Mouse (Mus musculus) gastrocnemius, adult 2 months (tissue): ENCODE data around the gene AI481877. TPM values are rescaled to one million over a fixed set of nuclear protein-coding genes. Genes with fewer than 3 reads are reported as not detected.
"Not testable (repeated sequence)": the region's sequence is repeated elsewhere in the genome, so short reads cannot be mapped to it uniquely, and the experiment has no call there.

Source experiments
- DNase-seq: peaks from one replicate; pipeline ENCODE4 v3.0.0; 2022
- H3K27ac ChIP-seq: fragments of 200-600 bp; 2 replicates; pipeline ENCODE4 v1.8.1; 2022; ENCODE audit warnings: mild to moderate bottlenecking
- H3K4me3 ChIP-seq: fragments of 200-600 bp; 2 replicates; pipeline ENCODE4 v1.8.1; 2022; ENCODE audit warnings: mild to moderate bottlenecking, moderate library complexity
- CTCF ChIP-seq: fragments of 200-600 bp; IDR thresholded peaks from 2 replicates; pipeline ENCODE4 v1.8.1; 2022; ENCODE audit warnings: antibody characterized with exemption, mild to moderate bottlenecking, moderate library complexity
- intact Hi-C: fragments of 180-260 bp; cut with DNase I; formaldehyde crosslinking; loops from one replicate; pipeline ENCODE4 v1.15.1; 2025
- long read RNA-seq, 2 experiments: library from polyadenylated mRNA; stranded (forward); transcript quantifications; one replicate each; pipeline ENCODE4 v2.0.0; 2021
- total RNA-seq, 2 experiments: library from RNA; stranded (reverse); gene quantifications; 2 replicates each; pipeline ENCODE4 v1.2.3; 2021

The AI481877 gene
- not detected for total RNA-seq
- long read RNA-seq, experiment 1 = 0 reads
- long read RNA-seq, experiment 2 = 0 reads

DNA sequence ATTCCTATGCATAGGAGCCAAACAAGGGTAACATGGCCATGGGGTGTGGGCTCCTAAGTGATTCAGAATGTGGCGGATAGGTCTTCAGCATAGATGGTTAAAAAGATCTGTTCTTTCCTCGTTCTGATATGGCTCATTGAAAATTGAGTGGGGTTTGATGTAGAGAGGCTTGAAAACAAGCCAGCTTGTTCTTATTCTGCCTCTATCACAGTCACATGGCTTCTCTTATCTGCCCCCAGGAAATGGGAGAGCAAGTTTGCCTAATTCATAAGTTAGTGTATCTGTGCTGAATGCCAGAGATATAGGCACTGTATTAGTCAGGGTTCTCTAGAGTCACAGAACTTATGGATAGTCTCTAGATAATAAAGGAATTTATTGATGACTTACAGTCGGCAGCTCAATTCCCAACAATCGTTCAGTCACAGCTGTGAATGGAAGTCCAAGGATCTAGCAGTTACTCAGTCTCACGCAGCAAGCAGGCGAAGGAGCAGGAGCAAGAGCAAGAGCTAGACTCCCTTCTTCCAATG, at the start of gene AI481877:
Gene AI481877, minus strand, starts transcription at position 477 of the 527 bp plus-strand sequence.
- DNase-seq, H3K27ac ChIP-seq, H3K4me3 ChIP-seq, intact Hi-C loops: not testable (repeated sequence)

DNA sequence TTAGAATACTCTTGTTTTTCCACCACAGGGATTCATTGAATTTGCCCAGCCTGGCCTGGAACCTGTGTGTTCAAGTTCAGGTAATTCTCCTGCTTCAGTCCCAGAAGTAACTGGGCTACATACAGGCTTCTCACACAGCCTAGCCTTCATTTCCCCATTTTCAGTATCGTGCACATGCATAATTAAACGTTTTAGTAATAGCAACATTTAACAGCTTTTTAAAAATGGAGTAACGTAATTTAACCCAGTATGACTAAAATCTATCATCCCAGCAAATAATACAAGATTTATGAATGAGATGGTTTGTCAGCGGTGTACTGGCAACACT, 49.7 kb upstream of the AI481877 start:
- H3K4me3 ChIP-seq = peak overlapping the region; percentile 93
- TF ChIP-seq CTCF = no peak
- intact Hi-C loops = loop anchor here (5.0 to 10.0 kb wide), 2 partner anchors 64 to 154 kb away; no protein-coding TSS in a partner anchor
- DNase-seq = no peak
- H3K27ac ChIP-seq = peak overlapping the region; percentile 90

DNA sequence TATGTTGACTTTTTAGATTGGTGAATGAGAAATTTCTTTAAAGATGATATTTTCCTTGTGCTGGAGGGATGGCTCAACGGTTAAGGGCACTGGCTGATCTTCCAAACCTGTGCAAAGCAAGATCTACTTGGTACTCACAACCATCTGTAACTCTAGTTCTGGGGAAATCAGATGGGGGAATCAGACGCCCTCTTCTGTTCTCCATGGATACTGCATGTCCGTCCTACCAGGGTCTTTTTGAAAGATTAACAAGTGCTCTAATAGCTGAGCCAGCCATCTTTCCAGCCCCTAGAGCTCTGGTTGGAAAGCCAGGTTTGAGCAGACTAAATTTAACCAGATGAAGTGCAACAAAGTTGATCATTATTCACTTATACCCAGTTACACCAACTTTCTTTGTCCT, 48.5 kb upstream of the AI481877 start:
- intact Hi-C loops = loop anchor here (1.0 to 10.0 kb wide), 3 partner anchors 62 to 155 kb away; no protein-coding TSS in a partner anchor
- DNase-seq = peak; percentile 29
- no peak overlapping the region for H3K4me3 ChIP-seq
- no peak overlapping the region for H3K27ac ChIP-seq
- TF ChIP-seq CTCF = peak; percentile 75

DNA sequence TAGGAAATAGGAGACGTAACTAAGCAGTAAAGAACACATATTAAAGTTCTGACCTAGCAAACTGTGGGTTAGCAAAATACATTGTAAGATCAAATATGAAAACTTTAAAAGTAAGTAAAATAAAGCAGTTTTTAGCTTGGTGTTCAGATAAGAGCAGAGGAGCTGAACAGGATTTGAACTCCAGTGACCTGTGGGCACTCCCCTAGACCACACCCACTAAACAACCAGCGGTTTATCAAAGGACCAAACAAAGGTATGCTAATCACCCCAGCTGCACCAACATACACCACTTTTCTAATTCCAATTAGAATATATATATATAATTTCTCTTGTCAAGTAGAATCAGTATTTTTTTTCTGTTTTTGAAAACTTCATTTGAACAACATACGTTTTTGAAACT, 46.9 kb upstream of the AI481877 start:
- no peak overlapping the region for H3K27ac ChIP-seq
- no peak for TF ChIP-seq CTCF
- no peak overlapping the region for H3K4me3 ChIP-seq
- intact Hi-C loops = loop anchor here (5.0 to 10.0 kb wide), 2 partner anchors 61 to 157 kb away; no protein-coding TSS in a partner anchor
- DNase-seq = no peak

DNA sequence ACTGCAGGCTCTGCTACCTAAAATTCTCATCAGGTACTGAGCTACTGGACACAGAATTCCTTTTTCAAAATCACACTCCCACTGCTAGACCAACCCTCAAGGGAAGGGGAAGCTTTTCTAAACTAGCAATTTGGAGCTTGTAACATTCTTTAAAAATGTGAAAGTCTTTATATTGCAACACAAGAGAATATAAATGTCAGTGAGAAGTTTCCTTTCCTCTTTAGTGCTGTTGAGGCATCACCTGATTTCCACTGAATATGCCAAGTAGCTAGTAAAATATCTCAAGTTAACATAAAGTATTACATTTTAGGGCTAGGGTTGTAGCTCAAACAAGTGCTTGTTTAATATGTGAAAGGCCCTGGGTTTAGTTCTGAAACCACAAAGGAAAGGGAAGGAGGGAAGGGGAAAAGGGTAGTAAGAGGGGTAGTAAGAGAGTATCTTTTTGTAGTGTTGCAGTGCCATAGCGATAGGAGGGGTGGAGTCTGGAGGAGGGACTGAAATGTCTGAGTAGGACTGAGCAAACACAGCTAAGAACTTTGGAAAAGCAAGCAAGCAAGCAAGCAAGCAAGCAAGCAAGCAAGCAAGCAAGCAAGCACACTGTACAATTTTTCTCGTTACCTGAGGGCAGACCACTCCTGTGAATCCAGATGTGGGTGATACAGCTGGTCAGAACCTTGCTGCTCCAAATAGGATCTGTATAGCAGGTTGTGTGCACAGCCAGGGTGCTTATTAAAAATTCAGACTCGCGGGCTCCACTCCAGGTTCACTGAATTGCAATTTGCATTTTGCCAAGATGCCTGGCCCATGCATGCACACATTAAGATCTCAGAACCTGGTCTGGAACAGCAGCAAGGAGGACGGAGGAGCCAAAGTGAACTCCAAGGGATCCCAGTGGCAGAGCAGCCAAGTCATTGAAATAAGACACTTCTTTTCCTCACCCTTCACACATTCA, 42.8 kb upstream of the AI481877 start:
- H3K27ac ChIP-seq = no peak overlapping the region
- intact Hi-C loops = loop anchor here (10.0 kb wide), 1 partner anchor 57 kb away; no protein-coding TSS in a partner anchor
- no peak for TF ChIP-seq CTCF
- no peak for DNase-seq
- H3K4me3 ChIP-seq = no peak overlapping the region

DNA sequence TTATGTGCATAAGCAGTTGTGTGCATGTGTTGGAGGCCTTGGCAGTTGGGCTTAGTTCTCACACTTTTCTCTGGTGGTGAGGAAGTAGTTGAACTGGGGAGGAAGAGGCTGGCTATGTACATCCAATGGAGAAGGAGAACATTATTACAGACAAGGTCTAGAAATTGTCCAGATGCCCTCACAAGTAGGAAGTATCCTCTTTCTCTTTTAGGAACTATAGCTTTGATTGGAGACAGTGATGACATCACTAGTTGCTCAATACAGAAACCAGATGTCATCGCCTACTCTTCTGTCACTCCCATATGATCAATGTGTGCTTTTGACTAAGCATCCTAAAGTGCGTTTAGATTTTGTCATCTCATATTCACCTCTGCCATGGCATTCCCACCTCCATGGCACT, 38.8 kb upstream of the AI481877 start:
- no peak for TF ChIP-seq CTCF
- H3K4me3 ChIP-seq = no peak overlapping the region
- intact Hi-C loops = no loop called here
- H3K27ac ChIP-seq = no peak overlapping the region
- no peak for DNase-seq

DNA sequence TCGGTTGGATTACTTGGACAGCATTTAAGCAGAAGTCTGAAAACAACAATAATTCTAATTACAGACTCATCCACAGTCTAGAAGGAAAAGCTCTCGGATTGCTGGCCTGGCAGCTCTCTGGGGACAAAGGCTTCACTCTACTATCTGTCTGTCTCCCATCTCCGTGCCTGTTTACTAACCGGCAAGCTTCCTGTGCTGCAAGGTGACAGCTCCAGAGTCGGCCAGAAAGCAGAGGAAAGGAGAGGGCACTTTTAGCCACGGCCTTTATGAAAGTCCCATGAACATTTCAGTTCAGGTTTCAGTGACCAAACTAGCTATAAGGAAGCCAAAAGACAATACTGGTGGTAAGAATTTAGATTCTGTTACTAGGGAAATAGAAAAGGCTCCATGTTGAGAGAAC, 37.1 kb upstream of the AI481877 start:
- no peak overlapping the region for H3K4me3 ChIP-seq
- H3K27ac ChIP-seq = peak overlapping the region; percentile 82
- intact Hi-C loops = no loop called here
- no peak for DNase-seq
- no peak for TF ChIP-seq CTCF

DNA sequence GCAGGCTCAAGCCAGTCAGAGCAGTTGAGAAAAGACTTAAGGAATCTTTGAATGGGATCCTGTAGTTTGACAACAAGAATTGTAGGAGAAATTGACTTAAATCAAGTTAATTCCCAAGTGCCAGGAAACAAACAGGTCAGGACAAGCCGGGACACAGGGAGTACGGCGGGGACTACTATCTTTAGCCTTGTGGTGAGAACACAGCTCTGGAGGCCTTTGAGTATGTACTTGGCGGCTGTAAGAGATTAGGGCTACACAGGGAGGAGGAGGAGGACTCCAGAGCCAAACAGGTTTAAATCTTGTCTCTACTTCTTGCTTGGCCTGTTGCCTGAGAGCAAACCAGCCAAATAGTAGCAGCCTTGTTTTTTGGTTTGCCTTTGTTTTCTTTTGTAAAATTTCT, 36.2 kb upstream of the AI481877 start:
- no peak for TF ChIP-seq CTCF
- peak; percentile 50 for DNase-seq
- intact Hi-C loops = no loop called here
- peak overlapping the region; percentile 82 for H3K27ac ChIP-seq
- no peak overlapping the region for H3K4me3 ChIP-seq

DNA sequence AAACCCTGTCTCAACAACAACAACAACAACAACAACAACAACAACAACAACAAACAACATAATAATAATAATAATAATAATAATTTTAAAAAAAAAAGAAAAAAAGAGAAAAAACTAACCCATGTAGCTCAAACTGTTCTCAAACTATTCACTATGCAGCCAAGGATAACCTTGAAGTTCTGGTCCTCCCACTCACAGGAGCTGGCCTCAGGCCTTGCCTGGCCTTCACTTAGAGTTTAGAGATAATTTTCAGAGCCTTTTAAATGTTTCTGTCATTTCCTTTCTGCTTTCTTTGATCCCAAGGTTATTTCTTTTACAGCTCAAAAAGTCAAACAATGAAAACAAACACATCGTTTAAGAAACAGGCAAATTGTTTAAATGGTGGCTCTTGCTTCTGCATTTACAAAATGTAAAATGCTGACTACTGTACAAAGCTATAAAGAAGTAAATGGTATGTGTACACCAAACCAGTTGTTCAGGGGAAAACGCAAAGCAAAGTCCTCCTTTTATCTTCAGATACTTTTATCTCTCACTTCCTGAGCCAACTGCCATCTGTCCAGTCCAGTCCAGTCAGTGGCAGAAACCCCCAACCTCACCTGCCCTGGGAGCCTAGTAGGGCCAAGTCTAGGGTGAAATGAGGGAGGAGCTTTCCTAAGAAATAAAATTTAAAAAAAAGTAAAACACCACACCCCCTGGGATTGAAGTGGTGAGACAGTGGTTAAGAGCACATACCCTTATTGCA, 34.6 kb upstream of the AI481877 start:
- TF ChIP-seq CTCF = no peak
- no peak for DNase-seq
- intact Hi-C loops = no loop called here
- H3K27ac ChIP-seq = no peak overlapping the region
- H3K4me3 ChIP-seq = no peak overlapping the region

DNA sequence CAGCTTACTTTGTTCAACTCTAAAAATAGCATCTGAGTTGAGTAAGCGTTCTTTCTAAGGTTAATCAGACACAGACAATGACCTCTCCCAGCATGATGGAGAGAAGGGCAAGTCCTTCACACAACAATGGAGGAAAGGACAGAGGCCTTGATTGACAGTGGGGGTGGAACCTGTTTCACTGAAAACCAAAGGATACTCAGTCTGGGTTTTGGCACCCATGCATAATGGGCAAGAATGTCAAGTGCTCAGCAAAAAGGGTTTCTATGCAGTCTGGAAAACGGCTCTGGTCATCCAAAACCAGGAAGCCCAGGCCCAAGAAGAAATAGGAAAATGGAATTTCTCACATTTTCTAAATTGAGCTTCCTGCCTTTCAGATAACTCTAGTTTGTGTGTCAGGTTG, 33.8 kb upstream of the AI481877 start:
- intact Hi-C loops = no loop called here
- Histone ChIP-seq H3K27ac (no peak overlapping the region), H3K4me3 (no peak overlapping the region)
- no peak for DNase-seq
- TF ChIP-seq CTCF = no peak

DNA sequence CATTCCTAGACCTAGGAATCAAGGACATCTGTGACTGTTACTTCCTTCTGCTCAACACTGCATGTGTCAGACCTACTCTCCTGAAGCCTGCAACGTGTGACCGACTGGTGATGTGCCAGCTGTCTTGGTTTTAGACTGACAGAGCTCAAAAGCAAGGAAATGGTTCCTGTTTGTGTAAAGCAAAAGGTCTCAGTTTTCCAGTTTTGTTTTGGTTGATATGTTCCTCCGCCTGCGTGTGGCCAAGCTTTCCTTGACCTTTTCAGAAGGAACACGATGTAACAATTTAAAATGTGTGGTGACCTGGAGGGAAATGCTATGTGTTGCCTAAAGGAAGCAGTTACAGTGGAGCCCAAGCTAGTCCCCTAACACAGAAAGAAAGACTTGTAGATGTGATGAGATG, 31.2 kb upstream of the AI481877 start:
- intact Hi-C loops = no loop called here
- Histone ChIP-seq H3K4me3 (no peak overlapping the region), H3K27ac (no peak overlapping the region)
- no peak for DNase-seq
- no peak for TF ChIP-seq CTCF

DNA sequence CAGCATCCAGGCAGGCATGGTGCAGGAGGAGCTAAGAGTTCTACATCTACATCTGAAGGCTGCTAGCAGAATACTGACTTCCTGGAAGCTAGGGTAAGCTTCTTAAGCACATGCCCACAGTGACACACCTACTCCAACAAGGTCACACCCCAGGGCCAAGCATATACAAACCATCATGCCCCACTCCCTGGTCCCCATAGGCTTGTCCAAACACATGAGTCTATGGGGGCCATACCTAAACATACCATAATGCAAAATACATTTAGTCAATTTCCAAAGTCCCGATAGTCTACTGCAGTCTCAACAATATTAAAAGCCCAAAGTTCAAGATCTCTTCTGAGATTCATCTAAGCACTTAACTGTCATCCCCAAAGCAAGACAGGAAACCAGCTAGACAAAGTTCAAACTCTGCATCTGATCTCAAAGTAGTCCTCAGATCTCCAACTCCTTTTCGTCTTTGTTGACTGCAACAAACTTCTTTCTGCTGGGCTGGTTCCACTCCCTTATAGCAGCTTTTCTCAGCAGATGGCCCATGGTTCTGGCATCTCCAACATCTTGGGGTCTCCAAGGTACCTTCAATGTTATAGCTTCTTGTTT, 28.6 kb upstream of the AI481877 start:
- intact Hi-C loops = no loop called here
- TF ChIP-seq CTCF = no peak
- H3K27ac ChIP-seq = no peak overlapping the region

More for the DNA sequence above, 28.6 kb upstream of the AI481877 start:
- H3K4me3 ChIP-seq = no peak overlapping the region
- no peak for DNase-seq
